Mouse (Mus musculus) macrophage (primary cell): Measurements from ENCODE around the gene Cyp8b1. TPM values are rescaled to one million over a fixed set of nuclear protein-coding genes. Genes with fewer than 3 reads are reported as not detected.

Source experiments
- polyA plus RNA-seq: library from polyadenylated mRNA; stranded (reverse); fragments of 250-400 nt; gene quantifications from 3 replicates; pipeline ENCODE4 v1.2.4, GENCODE M21; 2018; ENCODE audit warnings: inconsistent platforms

Cyp8b1 gene
- polyA plus RNA-seq, 1 experiment from 2014 or later: not detected

Other genes starting within 250 kb of the Cyp8b1 start
- 9.1 to 15.2 TPM (median 13.1 TPM) in 3 replicates for gene Sec22c, start 210.8 kb downstream of the Cyp8b1 start, polyA plus RNA-seq
- 11.3 to 32.4 TPM (median 28.0 TPM) in 3 replicates for gene Ss18l2, start 206.0 kb downstream of the Cyp8b1 start, polyA plus RNA-seq
- gene Nktr, start 197.1 kb downstream of the Cyp8b1 start, polyA plus RNA-seq: 32.4 to 63.2 TPM (median 55.1 TPM) in 3 replicates
- gene Zfp651, start 157.0 kb downstream of the Cyp8b1 start, polyA plus RNA-seq: 0.21 to 0.58 TPM (median 0.36 TPM) in 3 replicates
- not detected in 3 replicates for gene Klhl40, start 138.7 kb downstream of the Cyp8b1 start, polyA plus RNA-seq
- not detected in 3 replicates for gene Hhatl, start 123.8 kb downstream of the Cyp8b1 start, polyA plus RNA-seq
- gene Ccdc13, start 76.8 kb downstream of the Cyp8b1 start, polyA plus RNA-seq: not detected in 3 replicates
- 6.1 to 25.5 TPM (median 16.7 TPM) in 3 replicates for gene Higd1a, start 57.9 kb downstream of the Cyp8b1 start, polyA plus RNA-seq
- not detected in 3 replicates for gene Ackr2, start 17.9 kb downstream of the Cyp8b1 start, polyA plus RNA-seq
- gene Fam198a, start 34.7 kb upstream of the Cyp8b1 start, polyA plus RNA-seq: not detected in 3 replicates
- gene Pomgnt2, start 80.8 kb upstream of the Cyp8b1 start, polyA plus RNA-seq: 0.93 to 2.5 TPM (median 1.7 TPM) in 3 replicates
- 22.2 to 37.8 TPM (median 25.5 TPM) in 3 replicates for gene Snrk, start 201.0 kb upstream of the Cyp8b1 start, polyA plus RNA-seq